Mouse (Mus musculus) megakaryocyte, embryonic 14.5 days (primary cell): ENCODE data around the gene Anks1b. TPM values are rescaled to one million over a fixed set of nuclear protein-coding genes. Genes with fewer than 3 reads are reported as not detected.

ENCODE experiments used
- H3K27me3 ChIP-seq: replicated peaks from 2 replicates; pipeline ENCODE3; 2012; ENCODE audit warnings: inconsistent platforms
- H3K36me3 ChIP-seq: replicated peaks from 2 replicates; pipeline ENCODE3; 2012; ENCODE audit warnings: low read length, inconsistent platforms, mixed read lengths
- H3K4me1 ChIP-seq: 2 replicates; pipeline ENCODE4 v1.6.1; 2012; ENCODE audit warnings: inconsistent platforms
- H3K4me3 ChIP-seq: replicated peaks from 2 replicates; pipeline ENCODE3; 2012; ENCODE audit warnings: moderate library complexity, mild to moderate bottlenecking, inconsistent platforms
- H3K9me3 ChIP-seq: 2 replicates; pipeline ENCODE4 v1.6.1; 2012; ENCODE audit warnings: inconsistent platforms
- FLI1 ChIP-seq: IDR thresholded peaks from 2 replicates; pipeline ENCODE4 v1.6.1; 2012; ENCODE audit warnings: low read length, inconsistent platforms, mixed read lengths
- GATA1 ChIP-seq: IDR thresholded peaks from 3 replicates; pipeline ENCODE4 v1.6.1; 2012; ENCODE audit warnings: mixed read lengths, low read length, inconsistent platforms, borderline replicate concordance
- polyA plus RNA-seq: library from polyadenylated mRNA; stranded (reverse); fragments of >175 nt; gene quantifications from 2 replicates; pipeline ENCODE4 v1.2.3, GENCODE M21; 2012; ENCODE audit warnings: low replicate concordance; ENCODE audit not compliant: insufficient read depth

The Anks1b gene
- polyA plus RNA-seq, 1 experiment: not detected

GRCm38 (mm10) chr10:90828581-90829393 lies 955.5 kb downstream of the Anks1b start:
- Histone ChIP-seq H3K9me3 (no peaks in the 10 kb centered on the region), H3K27me3 (peaks cover 51% of the 10 kb centered on the region), H3K4me1 (no peaks in the 10 kb centered on the region; the same call in 1 of the 2 replicates), H3K4me3 (no peak overlapping the region), H3K36me3 (no peaks in the 10 kb centered on the region)
- TF ChIP-seq GATA1: no peak
- no peak for TF ChIP-seq FLI1

DNA sequence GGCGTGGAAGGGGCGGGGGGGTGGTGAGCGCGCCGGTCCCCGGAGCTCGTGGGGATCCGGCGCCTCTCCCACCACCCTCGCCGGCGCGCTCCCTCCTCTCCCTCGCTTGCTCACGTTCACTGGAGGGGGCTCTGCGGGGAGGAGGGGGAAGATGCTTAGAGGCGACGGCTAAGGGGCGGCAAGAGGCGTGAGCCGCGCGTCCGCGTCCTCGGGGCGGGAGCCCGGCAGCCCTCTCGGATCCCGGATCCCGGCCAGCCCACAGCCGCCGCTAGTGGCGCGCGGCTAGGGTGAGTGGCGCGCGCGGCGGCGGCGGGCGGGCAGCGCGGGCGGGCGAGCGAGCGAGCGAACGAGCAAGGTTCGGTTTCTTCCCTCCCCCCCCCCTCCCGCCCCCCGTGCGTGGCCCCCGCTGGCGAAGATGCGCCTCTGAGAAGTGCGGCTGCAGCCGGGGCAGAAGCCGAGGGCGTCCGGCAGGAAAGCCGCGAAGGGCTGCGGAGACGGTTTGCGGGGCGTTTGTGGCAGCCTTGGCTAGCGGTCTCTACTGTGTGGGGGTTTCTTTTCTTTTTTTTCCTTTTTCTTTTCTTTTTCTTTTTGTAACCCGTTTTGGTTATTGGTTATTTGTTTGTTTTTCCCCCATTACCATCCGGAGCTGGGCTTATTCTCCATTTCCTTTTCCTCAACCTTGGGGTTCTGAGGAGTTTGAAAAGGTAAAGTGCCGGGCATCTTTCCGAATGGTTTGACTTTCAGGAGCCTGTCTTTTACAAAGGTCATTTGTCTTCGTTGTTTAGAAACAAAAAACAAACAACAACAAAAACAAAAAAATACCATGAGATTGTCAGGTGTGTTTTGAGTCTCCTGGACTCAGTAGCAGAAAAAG lies 956.3 kb downstream of the Anks1b start:
- no peaks in the 10 kb centered on the region; the same call in 1 of the 2 replicates for H3K4me1 ChIP-seq
- no peaks in the 10 kb centered on the region for H3K9me3 ChIP-seq
- peaks cover 51% of the 10 kb centered on the region for H3K27me3 ChIP-seq
- TF ChIP-seq GATA1 (no peak), FLI1 (no peak)
- H3K4me3 ChIP-seq: peak overlapping the region; percentile 38
- no peaks in the 10 kb centered on the region for H3K36me3 ChIP-seq

- H3K36me3 ChIP-seq: no peaks in the 10 kb centered on the region
- no peak overlapping the region for H3K4me3 ChIP-seq
- H3K9me3 ChIP-seq: no peaks in the 10 kb centered on the region
- H3K27me3 ChIP-seq: peaks cover 52% of the 10 kb centered on the region
- H3K4me1 ChIP-seq: no peaks in the 10 kb centered on the region; the same call in 1 of the 2 replicates
- TF ChIP-seq GATA1: no peak
- TF ChIP-seq FLI1: no peak
These were observed 956.9 kb downstream of the Anks1b start for GRCm38 (mm10) chr10:90830268-90830585.

- H3K4me1 ChIP-seq: no peaks in the 10 kb centered on the region; the same call in 1 of the 2 replicates
- H3K4me3 ChIP-seq: no peak overlapping the region
- H3K27me3 ChIP-seq: peaks cover 54% of the 10 kb centered on the region
- H3K36me3 ChIP-seq: no peaks in the 10 kb centered on the region
- TF ChIP-seq GATA1 (no peak), FLI1 (no peak)
- H3K9me3 ChIP-seq: no peaks in the 10 kb centered on the region
These were observed 957.4 kb downstream of the Anks1b start for GRCm38 (mm10) chr10:90830591-90831287.

- Histone ChIP-seq H3K4me1 (no peaks in the 10 kb centered on the region; the same call in 1 of the 2 replicates), H3K9me3 (no peaks in the 10 kb centered on the region), H3K4me3 (no peak overlapping the region), H3K27me3 (peaks cover 54% of the 10 kb centered on the region), H3K36me3 (no peaks in the 10 kb centered on the region)
- TF ChIP-seq GATA1 (no peak), FLI1 (no peak)
These were observed 957.9 kb downstream of the Anks1b start for GRCm38 (mm10) chr10:90831288-90831626.

- Histone ChIP-seq H3K4me3 (no peak overlapping the region), H3K36me3 (no peaks in the 10 kb centered on the region), H3K4me1 (no peaks in the 10 kb centered on the region), H3K27me3 (peaks cover 30% of the 10 kb centered on the region), H3K9me3 (no peaks in the 10 kb centered on the region)
- no peak for TF ChIP-seq GATA1
- no peak for TF ChIP-seq FLI1
These were observed 961.0 kb downstream of the Anks1b start for GRCm38 (mm10) chr10:90834306-90834705.

GRCm38 (mm10) chr10:90835195-90835594 lies 961.9 kb downstream of the Anks1b start:
- H3K4me3 ChIP-seq: no peak overlapping the region
- no peaks in the 10 kb centered on the region for H3K4me1 ChIP-seq
- no peaks in the 10 kb centered on the region for H3K9me3 ChIP-seq
- TF ChIP-seq GATA1: no peak
- TF ChIP-seq FLI1: no peak
- no peaks in the 10 kb centered on the region for H3K36me3 ChIP-seq
- H3K27me3 ChIP-seq: peaks cover 22% of the 10 kb centered on the region

DNA sequence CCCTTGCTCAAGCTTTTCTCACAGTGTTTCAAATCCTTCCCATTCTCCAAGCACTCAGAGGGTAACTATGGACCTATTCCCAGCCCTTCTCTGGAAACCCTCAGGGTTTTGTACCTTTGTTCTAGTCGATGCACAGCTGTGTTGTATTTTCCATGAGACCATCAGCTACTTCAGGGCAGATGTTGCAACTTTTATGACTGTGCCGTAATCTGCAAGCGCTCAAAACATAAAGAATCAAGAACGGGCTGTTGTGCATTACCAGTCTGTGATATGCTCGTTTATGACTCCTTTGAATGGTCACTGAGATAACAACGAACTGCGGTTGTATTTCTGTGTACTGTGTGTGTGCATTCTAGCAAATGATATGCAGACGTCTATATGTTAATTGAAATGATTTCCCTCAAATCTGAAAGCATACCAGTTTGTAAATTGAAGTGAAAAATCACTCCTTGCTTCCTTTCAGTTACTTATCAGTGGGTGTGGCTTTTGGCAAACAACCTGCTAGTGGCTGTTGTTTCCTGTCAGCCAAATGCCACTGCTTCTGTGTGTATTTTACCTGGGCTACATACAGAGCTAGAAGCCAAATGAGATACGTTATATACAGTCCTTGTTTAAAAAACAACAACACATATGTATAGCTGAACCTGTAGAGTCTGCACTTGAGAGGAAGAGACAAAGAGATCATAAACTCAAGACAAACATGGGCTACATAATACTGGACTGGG lies 966.5 kb downstream of the Anks1b start:
- H3K9me3 ChIP-seq: peaks cover 8% of the 10 kb centered on the region; the same call in 1 of the 2 replicates

DNA sequence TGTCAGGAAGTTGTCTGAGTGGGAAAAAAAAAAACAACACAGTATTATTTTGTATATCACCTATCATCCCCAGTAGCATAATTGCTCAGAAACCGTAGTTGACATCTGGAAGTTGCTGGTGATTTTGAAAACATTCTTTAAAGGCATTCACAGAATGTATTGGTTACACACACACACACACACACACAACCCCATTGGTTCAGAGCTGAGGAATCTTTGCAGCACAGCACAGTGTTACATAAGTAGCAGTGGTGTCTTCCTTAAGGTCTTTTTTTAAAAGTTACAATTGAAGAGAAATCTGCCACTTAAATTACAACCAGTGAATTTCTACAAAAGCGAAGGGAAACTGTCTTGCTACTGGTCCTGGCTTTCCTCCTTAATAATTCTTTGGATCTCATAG lies 969.1 kb downstream of the Anks1b start:
- H3K9me3 ChIP-seq: peaks cover 8% of the 10 kb centered on the region; the same call in 1 of the 2 replicates
- TF ChIP-seq FLI1: no peak
- no peak for TF ChIP-seq GATA1
- H3K4me1 ChIP-seq: no peaks in the 10 kb centered on the region
- no peak overlapping the region for H3K4me3 ChIP-seq
- H3K36me3 ChIP-seq: no peaks in the 10 kb centered on the region
- no peaks in the 10 kb centered on the region for H3K27me3 ChIP-seq

More for the DNA sequence above, 966.5 kb downstream of the Anks1b start:
- H3K36me3 ChIP-seq: no peaks in the 10 kb centered on the region
- H3K27me3 ChIP-seq: peaks cover 3% of the 10 kb centered on the region
- no peak for TF ChIP-seq GATA1
- no peak for TF ChIP-seq FLI1
- H3K4me1 ChIP-seq: no peaks in the 10 kb centered on the region
- H3K4me3 ChIP-seq: no peak overlapping the region
